Mouse (Mus musculus) c-Kit-positive CD71-positive TER-119-negative erythroid progenitor cells, embryonic 14.5 days (primary cell): ENCODE results near the gene Sorl1.

Source experiments
- DNase-seq: peaks from one replicate; pipeline ENCODE4 v3.0.0-alpha.2; 2013; ENCODE audit warnings: low read depth

The Sorl1 gene

DNA sequence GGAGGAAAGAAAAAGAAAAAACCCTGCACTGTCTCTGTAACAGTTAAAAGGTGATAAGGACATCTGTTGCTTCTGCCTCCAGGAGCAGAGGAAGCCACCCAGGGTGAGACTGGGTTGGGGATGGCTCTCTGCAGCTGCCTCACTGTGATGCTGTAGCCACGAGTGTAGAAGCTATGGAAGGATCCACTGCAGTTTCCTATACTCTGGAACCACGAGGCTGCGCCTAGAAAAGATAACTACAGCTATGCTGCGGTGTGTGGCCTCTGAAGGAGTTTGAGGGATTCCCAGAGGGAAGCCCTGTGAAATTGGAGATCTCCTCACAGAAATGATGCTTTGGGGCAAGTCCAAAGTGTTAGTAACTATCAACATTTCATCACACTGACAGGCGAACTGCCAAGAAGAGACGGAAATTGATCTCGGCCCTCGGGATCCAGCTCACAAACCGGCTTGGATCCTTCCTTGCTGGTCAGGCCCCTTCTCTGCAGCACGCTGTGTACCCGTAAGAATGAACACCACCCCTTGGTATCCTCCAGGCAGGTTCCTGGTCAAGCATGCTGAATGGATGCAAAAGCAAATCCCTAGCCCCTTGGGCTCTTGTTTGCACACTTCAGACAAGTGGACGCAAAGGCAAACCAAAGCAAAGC is 71.3 kb downstream of the Sorl1 start:
- no peak for DNase-seq

DNA sequence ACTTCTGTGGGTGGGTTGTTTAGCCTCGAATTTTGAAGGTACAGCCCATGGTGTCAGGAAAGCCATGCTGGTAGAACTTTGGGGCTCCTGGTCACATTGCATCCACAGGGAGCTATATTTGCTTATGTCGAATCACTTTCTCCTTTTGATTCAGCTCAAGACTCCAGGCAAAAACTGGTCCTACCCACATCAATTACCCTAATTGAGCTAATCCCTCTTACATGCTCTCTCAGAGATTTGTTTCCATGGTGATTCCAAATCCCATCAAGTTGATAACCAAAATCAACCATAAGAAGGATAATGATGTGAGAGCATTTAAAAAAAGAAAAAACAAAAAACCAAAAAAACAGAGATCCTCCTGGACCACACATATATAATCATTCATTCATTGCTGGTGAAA is 75.6 kb downstream of the Sorl1 start:
- DNase-seq, result no peak

DNA sequence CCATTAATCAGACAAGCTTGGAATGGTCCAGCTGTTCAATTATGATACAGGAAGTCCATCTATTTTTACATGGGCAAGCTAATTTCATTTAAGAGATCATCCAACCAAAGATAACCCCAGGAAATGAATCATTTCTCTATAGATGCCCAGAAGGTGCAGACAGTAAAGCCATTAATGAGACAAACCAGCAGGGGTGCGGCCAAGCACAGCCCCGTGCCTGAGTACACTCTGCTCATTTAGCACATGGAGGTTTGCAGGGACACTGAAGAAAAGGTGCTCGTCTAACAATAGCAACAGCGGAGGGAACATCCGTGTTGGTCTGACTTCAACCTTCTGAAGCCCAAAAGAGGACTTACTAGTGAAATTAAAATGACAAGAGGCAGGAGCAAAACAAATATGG is 76.3 kb downstream of the Sorl1 start:
- no peak for DNase-seq

DNA sequence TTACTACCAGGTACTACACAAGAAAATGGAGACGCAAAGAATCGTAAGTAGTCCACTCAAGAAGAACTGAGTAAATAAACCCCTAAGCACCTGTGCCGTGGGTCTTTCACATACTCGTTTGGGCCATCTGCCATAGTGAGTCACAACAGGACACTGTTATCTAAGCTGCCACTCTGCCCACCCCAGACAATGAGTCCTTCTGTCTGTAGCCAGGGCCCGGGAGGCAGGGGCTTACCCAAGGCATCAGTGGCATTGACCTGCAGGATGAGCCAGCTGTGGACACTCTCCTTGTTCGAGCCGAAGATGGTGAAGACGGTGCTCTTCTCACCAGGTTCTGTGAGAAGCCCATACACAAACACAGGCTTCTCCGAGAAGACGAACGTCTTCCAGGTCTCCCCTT is 77.8 kb downstream of the Sorl1 start:
- DNase-seq, result no peak

DNA sequence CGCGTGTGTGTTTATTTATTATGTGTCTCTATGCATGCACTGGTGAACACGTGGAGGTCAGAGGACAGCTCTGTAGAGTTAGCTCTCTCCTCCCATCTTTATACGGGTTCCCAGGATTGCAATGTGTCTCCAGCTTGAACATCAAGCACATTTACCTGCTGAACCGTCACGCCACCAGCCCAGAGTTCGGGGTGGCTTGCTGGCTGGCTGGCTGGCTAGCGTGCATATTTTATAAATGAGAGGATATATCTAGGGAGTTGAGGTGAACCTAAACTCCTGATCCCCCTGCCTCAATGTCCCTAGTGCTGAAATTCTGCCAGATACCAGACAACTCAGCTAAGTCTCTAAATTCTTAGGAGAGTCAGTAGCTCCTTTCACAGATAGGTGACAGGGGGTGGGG is 79.4 kb downstream of the Sorl1 start:
- no peak for DNase-seq

DNA sequence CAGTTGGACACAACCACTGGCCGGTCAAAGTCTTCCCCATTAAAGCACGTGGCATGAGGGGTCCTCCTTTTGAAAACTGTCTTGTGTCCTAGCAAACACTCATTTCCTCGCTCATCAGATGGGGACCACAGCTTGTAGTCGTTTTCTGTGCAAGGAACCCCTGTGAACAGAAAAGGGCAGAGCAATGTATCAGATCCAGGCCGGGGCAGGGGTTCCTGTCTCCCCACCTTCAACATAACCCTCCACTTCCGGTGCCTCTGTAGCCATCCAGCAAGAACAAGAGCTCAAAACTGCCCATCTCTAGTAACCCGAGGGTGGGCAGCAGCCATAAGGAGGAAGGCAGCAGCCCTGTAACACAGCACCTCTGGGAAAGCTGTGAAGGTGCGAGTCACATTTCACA is 80.2 kb downstream of the Sorl1 start:
- DNase-seq, result no peak

DNA sequence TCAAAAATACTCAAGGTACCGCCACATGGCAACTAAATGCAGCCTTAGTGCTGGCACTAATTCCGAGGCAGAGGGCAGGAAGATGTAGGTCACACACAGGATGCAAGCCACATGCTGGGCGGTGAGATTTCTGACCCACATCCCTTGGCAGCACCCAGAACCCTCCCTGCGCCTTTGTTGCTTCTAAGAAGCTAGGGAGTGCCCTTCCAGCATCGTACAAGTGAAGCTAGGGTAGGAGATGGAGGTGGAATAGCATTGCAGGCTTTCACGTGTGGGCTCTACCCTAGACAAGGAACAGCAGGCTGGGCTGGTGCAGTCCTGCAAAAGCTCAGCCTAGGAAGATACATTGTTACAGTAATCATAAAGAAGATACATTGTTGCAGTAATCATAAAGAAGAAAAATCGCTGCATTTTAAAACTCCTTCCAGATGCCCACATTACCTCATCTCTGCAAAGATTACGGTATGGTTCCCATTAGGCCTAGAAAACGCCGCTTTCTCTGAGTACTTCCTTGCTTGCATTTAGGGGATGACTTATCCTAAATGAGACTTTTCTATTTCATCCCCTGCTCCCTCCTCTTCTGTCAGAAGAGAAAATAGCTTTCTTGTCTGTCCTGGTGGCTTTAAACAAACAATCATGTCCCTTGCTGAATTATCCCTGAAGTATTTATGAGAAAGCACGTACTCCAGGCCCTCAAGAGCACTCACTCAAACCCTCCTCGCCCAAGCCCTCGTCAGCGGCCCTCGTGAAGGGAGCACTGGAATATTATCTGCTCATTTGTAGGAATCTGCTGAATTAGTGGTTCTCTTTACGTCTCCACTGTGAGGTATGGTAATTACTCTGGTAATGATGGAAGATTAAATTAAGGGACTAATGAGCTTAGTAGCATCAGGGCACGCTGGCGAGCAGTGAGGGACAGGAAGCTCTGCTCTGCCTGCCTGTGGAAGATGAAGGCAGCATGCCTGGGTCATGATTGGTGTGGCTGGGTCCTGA is 84.8 kb downstream of the Sorl1 start:
- no peak for DNase-seq

DNA sequence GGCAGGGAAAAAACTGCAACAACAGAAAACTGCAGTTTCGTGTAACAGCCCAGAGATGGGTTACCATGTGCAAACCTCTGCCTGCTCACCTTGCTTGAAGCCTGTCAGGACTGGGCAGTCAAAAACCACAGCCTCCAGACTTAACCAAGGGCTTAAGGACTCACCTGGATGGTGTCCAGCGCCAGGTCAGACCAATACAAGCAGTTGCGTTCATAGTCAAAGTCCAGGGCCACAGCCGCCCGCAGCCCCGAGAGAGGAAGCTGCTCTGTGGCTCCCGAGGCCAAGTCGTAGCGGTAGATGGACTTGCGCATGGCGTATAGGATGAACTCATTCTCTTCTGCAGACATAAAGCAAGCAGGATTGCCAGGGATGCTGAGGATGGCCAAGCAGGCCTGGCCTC is 87.2 kb downstream of the Sorl1 start:
- DNase-seq, result no peak

DNA sequence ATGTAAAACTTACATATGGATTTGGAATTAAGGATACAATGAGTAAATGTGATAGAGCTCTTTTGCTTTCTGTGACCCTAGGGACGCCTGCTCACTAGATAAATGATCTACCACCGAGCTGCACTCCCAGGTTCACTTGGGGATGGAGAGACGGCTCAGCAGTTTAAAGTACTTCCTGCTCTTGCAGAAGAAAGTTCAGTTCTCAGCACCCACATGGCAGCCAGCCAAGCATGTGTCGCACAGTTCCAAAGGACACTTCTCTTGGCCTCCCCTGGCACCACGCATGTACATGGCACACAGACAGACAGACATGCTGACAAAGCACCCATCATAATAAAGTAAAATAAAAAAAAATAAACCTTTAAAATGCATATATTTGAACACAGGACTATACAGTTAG is 88.1 kb downstream of the Sorl1 start:
- DNase-seq, result no peak

DNA sequence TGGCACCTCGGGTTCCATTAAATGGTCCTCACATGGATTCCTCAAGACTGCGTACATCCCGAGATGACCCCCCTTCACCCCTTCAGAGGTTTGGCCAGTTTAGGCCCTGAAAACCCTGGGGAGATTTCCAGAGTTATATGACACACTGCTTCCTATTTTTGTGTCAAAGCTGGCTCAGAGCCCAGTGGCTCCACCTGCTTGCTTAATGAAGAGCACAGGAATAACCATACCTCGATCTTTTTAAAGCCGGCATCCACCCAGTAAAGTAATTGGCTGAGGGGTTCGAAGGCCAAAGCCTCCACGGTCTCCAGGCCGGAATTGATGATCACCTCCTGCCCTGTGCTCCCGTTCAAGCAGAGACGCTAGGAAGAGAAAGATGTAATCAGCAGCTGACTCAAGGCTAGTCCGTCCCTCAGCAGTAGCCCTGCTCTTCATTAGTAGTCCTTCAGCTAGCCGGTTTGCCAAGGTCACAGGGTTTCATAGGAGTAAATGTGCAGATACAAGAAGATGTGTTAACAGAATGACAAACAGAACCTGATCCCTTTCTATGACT is 88.8 kb downstream of the Sorl1 start:
- no peak for DNase-seq

DNA sequence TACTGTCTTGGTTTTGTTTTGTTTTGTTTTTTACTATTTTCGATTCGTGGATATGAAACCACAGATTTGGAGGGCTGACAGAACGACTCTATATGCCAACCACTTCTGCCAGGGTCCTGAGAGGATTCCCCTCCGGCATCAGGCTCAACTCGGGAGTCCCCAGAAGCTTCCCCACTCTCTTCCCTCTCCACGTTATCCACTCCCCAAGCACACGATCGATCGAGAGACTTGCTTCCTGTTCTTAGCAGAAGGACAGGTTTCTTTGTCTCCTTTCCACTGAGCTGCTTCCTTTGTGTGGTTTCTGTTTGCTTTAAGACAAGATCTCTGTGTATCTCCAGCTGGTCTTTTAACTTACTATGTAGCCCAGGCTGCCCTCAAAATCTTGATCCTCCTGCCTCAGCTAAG is 90.0 kb downstream of the Sorl1 start:
- no peak for DNase-seq

DNA sequence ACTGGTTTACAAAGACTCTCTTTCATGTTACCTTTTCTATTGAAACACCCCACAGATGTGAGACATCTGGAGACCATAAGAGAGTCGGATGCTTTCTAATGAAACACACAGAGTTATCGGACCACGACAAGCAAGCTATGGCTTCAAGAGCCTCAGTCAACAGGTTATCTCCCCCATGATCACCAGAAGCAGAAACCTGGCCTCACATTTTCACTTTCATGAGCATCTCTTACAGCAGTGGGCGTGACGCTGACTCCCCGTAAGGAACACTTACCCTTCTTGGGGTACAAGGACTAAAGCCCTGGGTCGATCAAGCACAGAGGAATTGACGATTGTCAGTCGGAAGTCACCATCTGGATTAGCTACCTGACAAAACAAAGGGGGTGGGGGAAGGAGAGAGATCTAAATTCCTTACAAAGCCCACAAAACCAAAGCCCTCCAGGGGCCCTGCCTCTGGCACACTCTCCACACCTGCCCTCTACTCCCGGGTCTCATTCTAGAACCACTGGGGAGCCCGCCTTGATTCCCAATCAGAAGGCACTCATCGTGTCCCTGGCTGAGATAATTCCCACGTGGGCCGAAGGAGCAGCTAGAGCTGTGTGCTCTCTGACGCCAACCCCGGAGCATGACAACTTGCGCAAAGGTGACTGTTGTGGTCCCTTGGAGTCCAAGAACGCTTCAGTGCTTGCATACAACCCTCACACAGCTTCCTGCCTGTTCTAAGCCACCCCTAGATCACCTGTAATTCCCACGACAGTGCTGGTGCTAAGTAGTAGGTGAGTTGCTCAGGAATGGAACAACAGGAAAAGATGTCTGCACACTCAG is 90.6 kb downstream of the Sorl1 start:
- no peak for DNase-seq

DNA sequence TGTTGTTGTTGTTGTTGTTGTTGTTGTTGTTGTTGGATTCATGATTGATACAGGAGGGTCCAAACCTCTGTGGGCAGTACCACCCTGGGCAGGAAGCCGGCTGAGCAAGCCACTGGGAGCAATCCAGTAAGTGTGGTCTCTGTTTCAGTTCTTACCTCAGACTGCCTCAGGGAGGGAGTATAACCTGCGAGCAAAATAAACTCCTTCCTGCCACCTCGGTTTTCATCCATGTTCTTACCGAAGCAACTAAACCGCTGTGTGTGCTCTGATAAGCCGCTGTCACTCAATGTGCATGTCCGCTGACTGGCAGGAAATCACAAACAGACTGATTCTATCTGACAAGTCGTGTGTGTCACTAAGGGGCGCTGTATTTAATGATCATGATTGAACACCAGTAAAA is 91.7 kb downstream of the Sorl1 start:
- no peak for DNase-seq

DNA sequence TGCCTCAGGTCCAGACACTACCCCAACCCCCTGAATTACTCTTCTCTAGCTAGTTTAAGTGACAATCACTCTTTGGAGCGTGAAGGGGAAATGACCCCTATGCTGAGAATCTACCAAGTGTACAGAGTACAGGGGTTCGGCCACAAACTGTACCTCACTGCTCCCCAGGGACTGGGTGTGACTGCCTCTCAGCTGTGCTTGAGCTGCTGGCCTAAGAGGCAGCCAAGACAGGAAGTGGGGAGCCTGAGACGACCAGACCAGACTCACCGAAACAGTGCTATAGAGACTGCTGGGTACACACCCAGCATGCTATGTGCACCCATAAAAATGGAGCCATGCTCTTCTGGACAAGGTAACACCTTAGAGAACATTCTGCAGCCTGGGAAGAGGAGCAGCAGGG is 95.3 kb downstream of the Sorl1 start:
- DNase-seq, result no peak

DNA sequence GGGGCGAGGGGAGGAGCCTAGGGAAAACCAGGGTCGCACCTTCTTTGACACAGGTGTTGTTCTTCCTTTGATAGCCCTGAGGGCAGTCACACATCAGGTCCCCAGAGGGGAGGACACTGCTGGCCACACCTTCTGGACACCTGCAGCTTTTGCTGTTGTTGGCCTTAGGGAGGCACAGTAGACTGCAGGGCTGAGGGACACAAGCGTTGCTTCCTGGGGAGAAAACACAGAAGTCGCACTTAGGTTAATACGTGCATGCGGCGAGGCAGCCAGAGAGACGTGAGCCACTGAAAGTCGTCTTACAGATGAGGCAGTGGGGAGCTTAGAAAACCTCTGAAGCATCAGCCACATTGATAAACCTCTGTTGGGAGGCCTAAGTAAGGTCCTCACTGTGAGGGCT is 99.8 kb downstream of the Sorl1 start:
- no peak for DNase-seq

DNA sequence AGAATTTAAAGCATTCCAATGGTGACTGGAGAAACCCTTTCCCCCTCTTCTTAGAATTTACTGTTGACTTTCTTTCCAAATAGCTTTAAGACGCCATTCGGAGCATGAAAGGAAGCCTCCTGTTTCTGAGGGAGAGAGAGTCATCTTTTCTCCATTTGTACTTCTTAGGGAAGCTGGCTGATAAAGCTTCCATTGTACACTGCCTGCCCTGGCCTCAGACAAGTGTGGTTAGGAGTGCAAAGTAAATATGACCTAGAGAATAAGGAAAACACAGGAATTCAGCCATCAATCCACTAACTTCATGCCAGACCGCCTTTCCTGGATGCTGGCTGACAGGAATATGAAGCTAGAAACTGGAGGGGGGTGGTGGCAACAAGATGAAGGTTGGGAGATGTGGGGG is 100.7 kb downstream of the Sorl1 start:
- no peak for DNase-seq

DNA sequence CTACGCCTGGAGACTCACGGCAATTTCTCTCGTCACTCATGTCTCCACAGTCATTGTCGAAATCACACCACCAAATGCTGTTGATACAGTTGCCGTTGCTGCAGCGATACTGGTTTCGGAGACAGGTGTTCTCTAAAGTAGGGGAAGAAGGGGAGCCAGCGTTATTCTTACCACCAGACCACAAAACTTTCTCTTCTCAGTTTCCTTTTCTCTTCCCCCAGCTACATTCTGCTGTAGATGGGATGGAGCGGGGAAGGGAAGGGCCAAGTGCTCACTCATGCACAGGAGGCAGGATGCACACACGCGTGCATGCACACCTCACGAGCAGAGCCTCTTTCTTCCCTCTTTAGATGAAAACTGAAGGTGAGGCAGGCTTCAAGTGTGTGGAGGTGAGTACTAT is 101.8 kb downstream of the Sorl1 start:
- DNase-seq, result no peak

DNA sequence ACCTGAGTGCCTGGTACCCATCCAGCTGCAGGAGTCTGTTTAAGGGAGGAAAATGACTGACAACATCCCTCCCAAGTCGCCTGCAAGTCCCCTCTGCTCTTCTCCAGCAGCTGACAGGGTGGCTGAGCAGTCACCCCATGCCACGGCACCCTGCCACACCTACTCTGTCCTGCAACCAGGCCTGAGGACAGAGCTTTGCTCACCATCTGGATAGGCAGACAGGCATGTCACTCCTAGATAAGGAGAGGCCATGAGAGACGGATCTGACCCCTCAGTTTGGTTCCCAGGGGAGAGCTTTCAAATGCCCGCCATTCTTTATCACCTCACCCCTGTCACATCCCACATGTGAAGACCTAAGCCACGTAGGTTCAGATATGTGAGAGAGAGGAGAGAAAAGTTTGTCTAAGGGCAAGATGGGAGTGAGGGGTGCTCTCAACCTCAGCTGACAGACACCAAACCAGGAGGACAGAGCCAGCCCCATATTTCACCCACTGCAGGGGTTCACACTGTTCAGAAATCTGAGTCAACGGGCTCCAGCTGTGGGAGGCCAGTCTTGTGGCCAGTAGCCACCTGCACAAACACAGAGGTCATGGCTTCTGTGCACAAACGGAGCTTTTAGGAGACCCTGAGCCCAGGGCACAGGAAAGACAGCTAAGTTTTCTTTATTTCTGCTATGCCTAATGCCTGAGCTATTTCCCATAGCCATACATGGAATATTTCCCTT is 104.6 kb downstream of the Sorl1 start:
- no peak for DNase-seq

DNA sequence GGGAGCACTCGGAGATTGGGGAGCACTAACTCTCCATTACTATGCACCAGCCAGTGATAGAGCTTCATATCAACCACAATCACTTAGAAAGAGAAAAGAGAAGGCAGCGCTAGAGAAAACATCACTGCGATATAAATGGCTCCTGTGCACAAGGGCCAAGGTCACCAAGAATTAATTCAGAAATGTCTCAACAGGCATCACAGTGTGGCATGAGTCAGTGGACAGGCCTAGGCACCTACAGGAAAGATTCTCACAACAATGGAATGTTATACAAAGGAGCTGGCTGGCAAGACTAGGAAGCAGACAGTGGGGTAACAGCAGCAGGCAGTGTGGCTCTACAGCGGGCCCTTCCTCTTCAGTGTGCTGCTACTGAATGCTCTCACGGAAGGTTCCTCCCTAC is 115.6 kb downstream of the Sorl1 start:
- DNase-seq, result no peak

DNA sequence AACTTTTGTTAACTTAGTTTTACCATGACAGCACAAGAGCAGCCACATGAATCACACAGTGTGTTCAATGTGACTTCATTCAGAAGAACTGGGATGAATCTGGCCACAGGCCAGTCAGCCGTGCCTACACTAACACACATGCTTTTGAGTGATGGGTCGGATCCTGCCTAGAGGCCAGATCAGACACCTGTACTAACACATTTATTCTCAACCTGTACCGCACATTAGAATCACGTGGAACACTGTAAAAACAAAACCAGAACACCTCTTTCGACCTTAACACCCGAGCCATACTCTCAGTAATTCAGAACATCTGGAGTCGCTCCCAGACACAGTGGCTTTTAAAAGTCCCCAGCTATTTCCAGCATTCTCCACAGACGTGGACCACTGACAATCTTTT is 119.0 kb downstream of the Sorl1 start:
- DNase-seq, result no peak

DNA sequence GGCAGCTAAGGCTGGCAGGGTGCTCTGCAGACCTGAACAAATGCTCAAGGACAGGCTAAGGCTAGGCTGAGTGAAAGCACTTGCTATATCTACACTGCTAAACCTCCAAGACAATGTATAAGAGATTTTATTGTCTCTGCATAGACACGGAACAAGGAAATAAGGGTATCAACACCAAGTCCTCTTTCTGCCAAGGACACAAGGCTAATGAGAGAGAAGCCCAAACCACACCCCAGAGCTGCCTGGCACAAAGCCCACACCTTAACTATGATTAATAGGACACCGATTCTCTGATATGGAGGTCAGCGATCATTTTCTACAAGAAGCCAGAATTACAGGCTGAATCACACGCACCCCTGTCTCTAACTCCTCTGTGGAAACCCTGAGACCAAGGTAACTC is 120.0 kb downstream of the Sorl1 start:
- DNase-seq, result no peak
